Mouse (Mus musculus) heart, embryonic 11.5 days (tissue): ENCODE results near the gene Olfr222. TPM values are rescaled to one million over a fixed set of nuclear protein-coding genes. Genes with fewer than 3 reads are reported as not detected.

Experiments
- ATAC-seq: fragments of 200-750 bp; cut with Nextera tagmentation; replicated peaks from 2 replicates; pipeline ENCODE4 v1.8.0; 2017; ENCODE audit warnings: moderate library complexity; ENCODE audit not compliant: insufficient number of reproducible peaks, low FRiP score, low TSS enrichment
- H3K27ac ChIP-seq: fragments of 300-500 bp; sonication (generic); 2 replicates; pipeline ENCODE4 v1.5.1; 2014; ENCODE audit warnings: mild to moderate bottlenecking, low read depth, low read length
- H3K27me3 ChIP-seq: fragments of 300-500 bp; sonication (generic); 2 replicates; pipeline ENCODE4 v1.6.1; 2014; ENCODE audit warnings: mild to moderate bottlenecking, low read length, mixed read lengths; ENCODE audit not compliant: control insufficient read depth, insufficient read depth
- H3K36me3 ChIP-seq: fragments of 300-500 bp; sonication (generic); 2 replicates; pipeline ENCODE4 v1.6.1; 2014; ENCODE audit warnings: mild to moderate bottlenecking, low read length, moderate library complexity, mixed read lengths; ENCODE audit not compliant: control insufficient read depth, insufficient read depth
- H3K4me1 ChIP-seq: fragments of 300-500 bp; sonication (generic); 2 replicates; pipeline ENCODE4 v1.6.1; 2014; ENCODE audit warnings: low read length; ENCODE audit not compliant: control insufficient read depth, insufficient read depth
- H3K4me2 ChIP-seq: fragments of 300-500 bp; sonication (generic); 2 replicates; pipeline ENCODE4 v1.6.1; 2014; ENCODE audit warnings: mild to moderate bottlenecking, moderate library complexity
- H3K4me3 ChIP-seq: fragments of 300-500 bp; sonication (generic); 2 replicates; pipeline ENCODE4 v1.5.1; 2014; ENCODE audit warnings: low read depth, low read length
- H3K9ac ChIP-seq: fragments of 300-500 bp; sonication (generic); 2 replicates; pipeline ENCODE4 v1.6.1; 2014; ENCODE audit warnings: mild to moderate bottlenecking, low read depth, low read length, moderate library complexity
- H3K9me3 ChIP-seq: fragments of 300-500 bp; sonication (generic); replicated peaks from 2 replicates; pipeline ENCODE4 v1.6.1; 2016; ENCODE audit warnings: low read length; ENCODE audit not compliant: control insufficient read depth
- WGBS: fragments of 180-500 bp; shearing (Covaris S2); extraction: QIAGEN DNeasy Blood & Tissue Kit; methylation state at CpG from one replicate; pipeline ENCODE4 v1.1.7; 2014; ENCODE audit not compliant: insufficient replicate concordance; 5-methylcytosine and 5-hydroxymethylcytosine counted together
- polyA plus RNA-seq: library from polyadenylated mRNA; unstranded; fragments of >200 nt; fragmentation: Nextera tagmentation; extraction: Ambion mirVana; gene quantifications from 2 replicates; pipeline ENCODE4 v1.2.1, GENCODE M21; 2014

Olfr222 gene
- polyA plus RNA-seq, 1 experiment from 2014 or later = not detected

DNA sequence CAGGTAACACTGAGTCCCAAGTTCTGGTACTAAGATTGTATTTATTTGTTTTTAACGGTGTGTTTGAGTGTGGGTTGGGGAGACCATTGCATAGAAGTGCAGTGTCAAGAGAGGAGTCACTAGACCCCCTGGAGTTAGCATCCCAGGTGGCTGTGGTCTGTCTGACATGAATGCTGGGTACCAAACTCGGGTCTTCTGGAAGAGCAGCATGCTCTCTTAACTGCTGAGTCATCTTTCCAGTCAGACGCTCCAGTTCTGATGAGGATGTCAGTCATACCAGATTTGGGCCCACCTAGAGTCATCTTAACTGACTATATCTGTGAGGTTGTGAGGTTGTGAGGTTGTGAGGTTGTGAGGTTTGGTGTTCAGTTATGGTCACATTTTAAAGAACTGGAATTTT, 15.1 kb downstream of the Olfr222 start:
- no peaks in the 10 kb centered on the region for H3K4me1 ChIP-seq
- no peak overlapping the region for H3K27ac ChIP-seq
- no peaks in the 10 kb centered on the region for H3K36me3 ChIP-seq
- H3K4me2 ChIP-seq = no peak overlapping the region
- no peaks in the 10 kb centered on the region for H3K9me3 ChIP-seq
- H3K4me3 ChIP-seq = no peak overlapping the region
- WGBS = 59% methylated on average over 3 of the region's 3 CpGs
- H3K9ac ChIP-seq = no peak overlapping the region
- no peak for ATAC-seq
- no peaks in the 10 kb centered on the region for H3K27me3 ChIP-seq

DNA sequence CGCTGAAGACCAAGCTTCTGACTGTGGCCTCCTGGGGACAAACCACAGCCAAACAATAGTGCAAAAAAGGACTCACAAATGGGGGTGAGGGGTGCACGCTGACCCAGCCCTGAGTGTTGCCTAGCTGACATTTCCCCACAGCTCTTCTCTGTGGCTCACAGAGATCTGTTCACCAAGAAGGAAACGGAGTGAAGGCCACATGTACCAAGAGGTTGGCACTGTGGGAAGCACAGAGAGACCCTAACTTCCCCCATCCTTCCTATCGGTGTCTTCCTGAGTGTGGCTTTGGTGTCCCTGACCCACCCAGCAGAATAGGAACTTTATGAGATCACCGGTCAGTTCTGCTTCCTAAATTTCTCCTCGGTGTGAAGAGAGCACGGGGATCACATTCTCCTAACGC, 21.5 kb downstream of the Olfr222 start:
- Histone ChIP-seq H3K9ac (no peak overlapping the region), H3K4me2 (no peak overlapping the region), H3K4me1 (no peaks in the 10 kb centered on the region), H3K4me3 (no peak overlapping the region), H3K36me3 (no peaks in the 10 kb centered on the region), H3K27ac (no peak overlapping the region), H3K9me3 (no peaks in the 10 kb centered on the region), H3K27me3 (no peaks in the 10 kb centered on the region)
- 78% methylated on average over 8 of the region's 8 CpGs for WGBS
- ATAC-seq = no peak

DNA sequence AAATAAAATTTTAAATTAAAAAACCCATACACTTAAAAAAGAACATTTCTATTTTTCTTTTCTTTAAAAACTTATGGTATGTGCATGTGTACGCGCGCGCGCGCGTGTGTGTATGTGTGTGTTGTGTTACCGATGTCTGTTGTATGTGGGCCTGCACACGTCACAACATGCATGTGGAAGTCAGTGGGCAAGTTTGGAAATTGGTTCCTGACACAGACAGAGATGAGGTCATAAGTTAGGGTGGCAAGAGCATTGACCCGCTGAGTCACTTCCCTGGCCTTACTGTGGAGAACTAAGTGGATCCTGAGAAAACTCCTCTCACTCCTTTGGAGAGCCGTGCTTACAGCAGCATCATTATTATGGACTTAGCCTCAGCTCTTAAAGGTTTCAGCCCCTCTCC, 21.9 kb downstream of the Olfr222 start:
- Histone ChIP-seq H3K36me3 (no peaks in the 10 kb centered on the region), H3K4me2 (no peak overlapping the region), H3K27me3 (no peaks in the 10 kb centered on the region), H3K4me3 (no peak overlapping the region), H3K9me3 (no peaks in the 10 kb centered on the region), H3K4me1 (no peaks in the 10 kb centered on the region), H3K9ac (no peak overlapping the region), H3K27ac (no peak overlapping the region)
- ATAC-seq = no peak
- WGBS = 94% methylated on average over 11 of the region's 11 CpGs

DNA sequence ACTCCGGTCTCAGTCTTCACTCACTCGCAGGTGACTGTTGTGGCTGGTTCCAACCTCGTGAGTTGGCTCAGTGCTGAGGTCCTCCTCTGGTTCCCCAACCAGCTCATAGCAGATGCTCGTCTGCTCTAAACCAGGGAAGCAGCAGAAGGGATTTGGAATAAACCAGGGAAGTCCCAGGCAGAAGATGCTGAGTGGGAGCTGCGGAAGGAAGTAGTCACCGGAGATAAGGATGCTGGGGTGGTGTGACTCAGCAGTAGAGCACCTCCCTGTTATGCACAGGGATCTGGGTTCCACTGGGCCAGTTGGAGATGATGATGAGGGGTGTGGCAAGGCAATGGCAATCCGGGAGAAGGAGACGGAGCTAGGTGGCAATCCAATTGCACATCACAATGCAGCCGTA, 32.0 kb downstream of the Olfr222 start:
- no peak overlapping the region for H3K27ac ChIP-seq
- no peak overlapping the region for H3K9ac ChIP-seq
- no peaks in the 10 kb centered on the region for H3K9me3 ChIP-seq
- no peaks in the 10 kb centered on the region for H3K4me1 ChIP-seq
- 81% methylated on average over 9 of the region's 9 CpGs for WGBS
- no peaks in the 10 kb centered on the region for H3K27me3 ChIP-seq
- H3K36me3 ChIP-seq = no peaks in the 10 kb centered on the region
- H3K4me3 ChIP-seq = no peak overlapping the region
- no peak for ATAC-seq
- H3K4me2 ChIP-seq = no peak overlapping the region

DNA sequence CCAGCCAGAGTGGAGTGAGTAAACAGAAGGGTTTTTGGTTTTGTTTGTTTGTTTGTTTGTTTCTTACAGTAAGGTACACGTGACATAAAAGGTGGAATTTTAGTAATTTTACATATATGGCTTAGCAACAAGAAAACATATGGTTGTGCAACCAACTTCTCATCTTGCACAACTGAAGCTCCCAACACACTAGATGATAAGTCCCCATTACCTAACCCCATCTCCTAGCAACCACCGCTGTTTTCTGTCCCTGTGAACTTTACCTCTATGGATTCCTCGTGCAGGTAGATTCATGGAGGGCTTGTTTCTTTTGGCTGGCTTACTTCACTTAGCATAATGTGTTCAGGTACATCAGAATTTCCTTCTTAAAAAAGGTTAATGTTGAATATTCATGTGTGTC, 32.7 kb downstream of the Olfr222 start:
- H3K9me3 ChIP-seq = no peaks in the 10 kb centered on the region
- H3K4me1 ChIP-seq = no peaks in the 10 kb centered on the region
- 81% methylated on average over 3 of the region's 3 CpGs for WGBS
- H3K36me3 ChIP-seq = no peaks in the 10 kb centered on the region
- H3K27me3 ChIP-seq = no peaks in the 10 kb centered on the region
- no peak overlapping the region for H3K4me3 ChIP-seq
- no peak overlapping the region for H3K27ac ChIP-seq
- no peak overlapping the region for H3K4me2 ChIP-seq
- H3K9ac ChIP-seq = no peak overlapping the region
- ATAC-seq = no peak

DNA sequence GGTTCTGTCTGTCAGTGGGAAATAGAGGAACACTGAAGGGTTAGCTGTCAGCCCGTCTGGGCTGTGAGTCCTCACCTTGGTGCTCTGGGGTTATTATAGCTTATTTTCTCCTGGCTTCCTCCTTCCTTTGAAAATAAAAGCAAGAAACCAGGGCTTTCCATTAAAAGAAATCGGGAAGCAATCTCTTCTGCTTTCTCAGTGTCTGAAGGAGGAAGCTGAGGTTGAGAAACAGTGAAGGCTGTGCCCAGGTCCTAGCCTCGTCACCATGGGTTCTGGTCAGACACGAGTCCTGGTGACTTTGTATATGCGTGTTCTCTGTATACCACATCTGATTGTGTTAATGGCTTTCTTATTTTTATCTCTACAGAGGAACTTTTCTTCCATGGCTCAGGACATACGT, 33.6 kb downstream of the Olfr222 start:
- Histone ChIP-seq H3K4me3 (no peak overlapping the region), H3K4me1 (no peaks in the 10 kb centered on the region), H3K36me3 (no peaks in the 10 kb centered on the region), H3K9me3 (no peaks in the 10 kb centered on the region), H3K27ac (no peak overlapping the region), H3K4me2 (no peak overlapping the region), H3K9ac (no peak overlapping the region), H3K27me3 (no peaks in the 10 kb centered on the region)
- WGBS = 69% methylated on average over 6 of the region's 6 CpGs
- no peak for ATAC-seq

DNA sequence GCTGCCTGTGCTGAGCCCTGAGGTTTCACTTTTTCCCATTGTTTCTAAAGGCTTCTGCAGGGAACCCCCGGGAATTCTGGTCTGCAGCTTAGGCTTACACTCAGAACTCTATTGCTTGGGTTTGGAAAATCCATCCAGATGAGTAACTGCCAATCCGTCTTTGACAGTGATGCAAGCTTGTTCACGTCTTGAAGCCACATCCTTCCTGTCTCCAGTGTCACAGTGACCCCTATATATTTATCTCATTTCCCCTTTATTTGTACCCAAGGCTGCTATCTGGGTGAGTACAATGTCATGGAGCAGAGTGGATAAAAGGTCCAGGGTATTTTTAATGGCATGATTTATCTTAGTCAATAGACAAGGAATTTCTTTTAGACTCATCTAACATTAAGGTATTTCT, 34.7 kb downstream of the Olfr222 start, which contains the start of gene Nlrp3:
Nlrp3 (plus strand) TSS at position 245 of the 400 bp plus-strand sequence.
- no peaks in the 10 kb centered on the region for H3K36me3 ChIP-seq
- H3K4me1 ChIP-seq = no peaks in the 10 kb centered on the region
- H3K9ac ChIP-seq = no peak within 1 kb of the TSS
- H3K27me3 ChIP-seq = no peaks in the 10 kb centered on the region
- 0 out of 2 replicates have a peak, but pooled peaks cover 2% of the 10 kb centered on the region for H3K9me3 ChIP-seq
- no peak for ATAC-seq
- 49% methylated on average over 3 of the region's 3 CpGs for WGBS
- no peak within 1 kb of the TSS for H3K4me2 ChIP-seq
- no peak within 1 kb of the TSS for H3K4me3 ChIP-seq
- H3K27ac ChIP-seq = no peak within 1 kb of the TSS

DNA sequence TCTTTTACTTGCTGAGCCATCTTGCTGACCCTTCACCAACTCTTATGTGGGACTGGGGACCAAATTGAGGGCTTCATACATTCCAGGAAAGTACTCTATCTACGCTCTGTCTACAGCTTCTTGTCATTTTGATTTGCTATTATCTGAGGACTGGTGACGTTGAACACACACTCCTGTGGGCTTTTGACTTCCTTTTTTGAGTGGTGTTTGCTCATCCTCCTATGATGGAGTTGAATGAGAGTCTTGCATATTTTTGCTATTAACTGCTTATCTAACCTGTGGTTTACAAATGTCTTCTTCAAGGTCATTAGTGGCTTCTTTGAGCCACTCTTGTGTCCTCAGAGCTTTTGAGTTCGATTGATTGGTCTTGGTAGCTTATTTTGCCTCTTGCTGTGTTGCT, 35.9 kb downstream of the Olfr222 start:
- 71% methylated on average over 3 of the region's 3 CpGs for WGBS
- no peak overlapping the region for H3K9ac ChIP-seq

DNA sequence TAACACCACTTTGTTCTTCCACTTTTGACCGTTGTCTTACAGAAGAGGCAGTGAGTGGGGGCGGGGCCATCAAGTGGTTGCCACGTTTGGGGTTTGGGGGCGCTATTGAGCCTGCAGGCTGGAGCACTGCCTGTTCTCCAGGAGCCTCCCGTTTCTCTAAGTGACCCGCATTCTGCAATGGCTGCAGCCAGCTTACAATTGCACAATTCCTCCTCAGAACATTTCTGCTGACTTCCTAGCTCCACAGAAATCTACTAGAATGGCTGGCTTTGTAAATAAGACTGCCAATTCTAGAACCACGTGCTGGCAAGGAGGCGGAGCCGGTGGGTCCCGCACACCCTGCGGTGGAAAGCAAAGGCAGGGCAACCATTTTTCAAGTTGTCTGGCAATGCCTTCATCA, 37.6 kb downstream of the Olfr222 start:
- Histone ChIP-seq H3K9ac (no peak overlapping the region), H3K9me3 (0 out of 2 replicates have a peak, but pooled peaks cover 2% of the 10 kb centered on the region), H3K36me3 (no peaks in the 10 kb centered on the region), H3K4me2 (no peak overlapping the region), H3K27ac (no peak overlapping the region), H3K4me3 (no peak overlapping the region), H3K4me1 (no peaks in the 10 kb centered on the region), H3K27me3 (no peaks in the 10 kb centered on the region)
- no peak for ATAC-seq
- WGBS = 34% methylated on average over 11 of the region's 11 CpGs

More for the DNA sequence above, 35.9 kb downstream of the Olfr222 start:
- Histone ChIP-seq H3K27me3 (no peaks in the 10 kb centered on the region), H3K27ac (no peak overlapping the region), H3K36me3 (no peaks in the 10 kb centered on the region), H3K4me1 (no peaks in the 10 kb centered on the region), H3K9me3 (0 out of 2 replicates have a peak, but pooled peaks cover 2% of the 10 kb centered on the region), H3K4me2 (no peak overlapping the region), H3K4me3 (no peak overlapping the region)
- ATAC-seq = no peak
